Mouse (Mus musculus) neural tube, embryonic 10.5 days (tissue): ENCODE results near the gene Galnt9.

Experiments used
- DNase-seq: peaks from one replicate; pipeline ENCODE4 v3.0.0-alpha.2; 2017; ENCODE audit warnings: low spot score; ENCODE audit errors: extremely low spot score

Gene Galnt9

DNA sequence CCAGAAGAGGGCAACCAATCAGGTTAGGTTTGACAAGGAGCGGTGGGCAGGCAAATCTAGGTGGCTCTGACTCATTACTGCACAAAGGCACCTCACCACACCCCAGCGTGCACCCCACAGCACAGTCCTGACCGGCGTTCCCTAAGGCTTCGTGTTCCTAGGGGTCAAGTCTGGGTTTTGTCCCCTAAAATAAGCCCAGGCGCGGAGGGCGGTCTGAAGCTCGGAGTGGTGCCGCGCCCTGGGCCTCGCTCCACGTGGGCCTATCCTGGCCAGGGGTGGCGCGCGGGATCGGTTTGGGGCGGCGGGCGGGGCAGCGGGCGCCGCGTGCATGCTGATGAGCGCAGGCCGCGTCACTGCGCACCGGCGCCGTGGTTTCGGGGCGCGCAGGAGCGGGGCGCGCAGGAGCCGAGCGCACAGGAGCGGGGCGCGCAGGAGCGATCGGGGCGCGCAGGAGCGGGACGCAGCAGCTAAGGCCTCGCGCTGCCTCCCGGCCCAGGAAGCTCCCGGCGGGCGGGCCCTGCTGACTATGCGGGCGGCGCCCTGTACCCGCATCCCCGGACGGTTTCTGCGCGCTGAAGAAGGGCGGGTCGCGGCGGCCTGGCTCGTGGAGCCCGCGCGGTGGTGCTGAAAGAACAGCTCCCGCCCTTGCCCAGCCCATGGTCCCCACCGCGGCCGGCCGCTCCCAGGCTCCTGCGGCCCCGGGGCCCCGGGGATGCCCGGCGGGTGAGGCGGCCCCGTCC is at the start of gene Galnt9:
Gene Galnt9 (plus strand): TSS at position 405 of the 740 bp plus-strand sequence.
- DNase-seq, result peak; percentile 78

DNA sequence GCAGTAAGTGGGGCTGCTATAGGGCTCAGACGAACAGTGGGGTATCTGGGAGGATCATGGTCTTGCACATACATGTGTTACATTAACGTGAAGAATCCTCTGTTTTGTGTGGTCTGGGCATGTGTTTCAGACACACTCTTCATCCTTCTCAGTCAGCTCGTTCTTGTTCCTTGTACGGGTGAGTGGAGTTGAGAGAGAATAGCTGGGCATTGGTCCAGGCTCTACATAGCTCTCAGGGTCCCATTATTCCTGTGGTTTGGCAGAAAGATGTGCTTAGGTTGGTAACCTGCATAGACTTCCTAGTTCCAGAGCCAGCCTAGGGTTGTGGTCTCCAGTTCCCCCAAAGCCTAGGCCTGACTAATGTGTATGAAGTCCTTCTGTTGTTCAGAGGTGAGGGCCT is 49.8 kb upstream of the Galnt9 start:
- DNase-seq, result no peak

DNA sequence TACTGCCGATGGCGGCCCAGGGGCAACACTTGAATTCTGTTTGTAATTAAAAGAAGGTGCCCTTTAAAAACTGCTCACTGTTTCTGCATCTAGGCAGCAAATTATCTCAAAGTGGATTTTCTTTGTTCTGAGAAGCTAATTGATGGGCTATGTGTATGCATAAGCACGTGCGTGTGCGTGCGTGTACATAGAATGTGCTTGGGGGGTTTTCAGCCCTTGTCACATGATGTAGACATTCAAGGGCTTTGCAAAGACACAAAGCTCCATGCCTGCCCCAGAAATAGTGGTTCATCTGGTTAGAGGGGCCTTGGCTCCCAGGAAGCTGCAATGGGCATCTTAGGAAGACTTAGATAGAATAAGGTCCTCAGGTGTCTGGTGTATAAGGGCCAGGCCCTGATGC is 49.1 kb upstream of the Galnt9 start:
- no peak for DNase-seq

DNA sequence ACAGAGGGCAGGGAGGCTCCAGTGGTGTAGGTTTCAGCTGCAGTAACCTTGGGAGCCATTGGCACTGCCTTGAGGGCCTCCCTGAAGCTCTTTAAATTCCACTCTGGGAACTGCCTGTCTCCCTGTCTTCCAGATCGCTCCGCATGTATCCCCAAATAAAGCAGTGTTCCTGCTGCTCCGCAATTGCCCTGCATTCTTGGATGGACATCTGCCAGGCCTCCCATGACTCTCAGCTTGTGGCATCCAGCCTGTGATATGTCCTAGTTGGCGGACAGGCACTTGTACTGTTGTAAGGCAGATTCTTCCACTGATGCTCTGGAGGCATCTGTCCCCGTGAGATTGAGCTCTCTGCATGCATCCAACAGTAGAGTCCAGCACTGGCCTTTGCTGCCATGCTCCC is 46.6 kb upstream of the Galnt9 start:
- no peak for DNase-seq

DNA sequence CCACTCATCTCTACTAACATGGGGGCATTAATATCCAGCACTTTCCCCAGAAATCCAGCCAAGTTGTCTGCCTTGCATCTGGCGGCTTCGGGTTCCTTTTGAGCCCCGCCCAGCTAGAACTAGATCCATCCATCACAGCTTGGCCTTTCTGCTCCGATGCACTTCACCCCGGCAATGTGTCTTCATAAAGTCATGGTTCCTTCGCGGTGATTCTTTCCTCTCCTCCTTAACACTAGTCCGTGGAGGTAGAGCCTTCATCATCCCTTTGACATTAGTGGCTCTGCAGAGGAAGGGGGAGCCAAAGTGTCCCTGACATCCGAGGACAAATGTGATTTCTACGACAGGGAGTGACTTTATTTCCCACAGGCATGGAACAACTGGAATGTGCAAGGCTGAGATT is 46.1 kb upstream of the Galnt9 start:
- peak; percentile 43 for DNase-seq

DNA sequence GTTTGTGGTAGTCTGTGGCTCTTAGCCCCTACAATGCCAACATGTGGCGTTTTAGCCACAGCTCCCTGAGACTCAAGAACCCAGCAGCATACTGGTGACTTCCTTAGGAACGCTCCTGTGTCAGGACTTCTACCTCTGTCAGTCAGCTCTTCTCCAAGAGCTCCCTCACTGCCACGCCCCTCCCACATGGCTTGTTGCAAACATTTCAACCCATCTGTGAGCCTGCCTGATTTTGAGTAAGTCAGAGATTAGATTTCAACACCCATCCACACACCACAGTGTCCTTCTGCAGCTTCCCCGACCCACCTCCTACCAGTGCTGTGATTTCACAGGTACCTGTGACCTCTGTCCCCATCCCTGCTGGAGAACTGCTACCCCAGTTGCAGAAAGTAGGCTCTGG is 43.9 kb upstream of the Galnt9 start:
- no peak for DNase-seq

DNA sequence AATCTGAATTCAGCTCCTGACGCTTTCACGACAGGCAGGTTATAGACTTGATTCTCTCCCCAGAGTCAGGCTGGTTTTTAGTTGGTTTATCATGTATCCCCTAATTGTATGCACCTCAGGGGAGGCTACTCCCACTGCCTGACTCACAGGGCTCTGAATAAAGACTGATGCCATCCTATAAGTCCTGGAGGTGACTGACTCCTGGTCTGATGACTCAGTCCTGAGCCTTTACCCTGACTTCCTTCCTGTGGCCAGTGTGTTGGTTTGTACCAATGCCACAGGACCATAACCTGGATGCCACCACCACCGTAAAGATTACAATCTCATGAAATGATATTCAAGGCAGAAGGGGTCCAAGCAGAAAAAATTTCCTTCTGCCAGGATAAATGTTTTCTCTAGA is 40.8 kb upstream of the Galnt9 start:
- no peak for DNase-seq

DNA sequence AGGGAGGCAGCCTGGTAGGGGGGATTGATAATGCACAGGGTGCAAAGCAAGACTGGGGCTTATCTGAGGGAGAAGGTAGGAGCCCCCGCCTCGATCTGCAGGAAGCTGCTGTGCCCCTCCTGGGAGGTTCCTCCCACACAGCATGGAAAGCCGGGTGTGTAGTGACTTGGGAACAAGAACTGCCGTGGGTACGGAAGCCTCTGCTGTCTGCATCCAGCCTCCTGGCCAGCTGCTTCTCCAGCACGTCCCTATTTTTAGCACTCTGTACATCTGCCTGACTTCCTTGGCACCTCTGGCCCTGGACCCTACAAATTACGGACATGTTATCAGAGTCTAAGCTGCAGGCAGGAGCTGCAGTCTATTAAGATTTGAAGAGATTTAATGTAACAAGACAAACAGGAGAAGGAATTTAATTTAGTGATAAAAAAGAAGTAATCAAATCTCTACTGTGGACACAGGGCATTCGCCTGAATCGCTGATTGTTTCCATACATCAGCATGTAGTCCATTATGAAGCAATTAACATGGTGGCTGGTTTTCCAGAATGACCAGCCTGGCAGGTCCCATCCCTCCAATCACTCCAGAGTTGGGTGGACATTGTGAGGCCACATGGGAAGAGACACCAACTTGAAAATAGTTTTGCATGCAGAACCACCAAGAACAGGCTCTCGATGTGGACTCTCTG is 38.4 kb upstream of the Galnt9 start:
- DNase-seq, result no peak

DNA sequence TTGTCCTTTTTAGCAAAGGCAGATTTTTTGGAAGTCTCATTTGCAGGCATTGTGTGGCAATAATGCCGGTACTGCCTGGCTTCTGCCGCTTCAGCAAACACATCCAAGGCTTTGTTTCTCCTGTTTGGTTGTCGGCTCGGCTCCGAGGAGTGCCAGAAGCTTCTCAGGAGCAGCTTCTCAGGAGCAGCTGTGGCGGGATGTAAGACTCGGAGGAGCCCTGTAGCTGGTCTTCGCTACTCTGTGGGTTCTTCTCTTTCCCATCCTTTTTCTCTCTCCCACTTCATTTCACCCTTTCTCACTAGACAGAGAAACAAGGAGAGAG is 37.9 kb upstream of the Galnt9 start:
- no peak for DNase-seq

DNA sequence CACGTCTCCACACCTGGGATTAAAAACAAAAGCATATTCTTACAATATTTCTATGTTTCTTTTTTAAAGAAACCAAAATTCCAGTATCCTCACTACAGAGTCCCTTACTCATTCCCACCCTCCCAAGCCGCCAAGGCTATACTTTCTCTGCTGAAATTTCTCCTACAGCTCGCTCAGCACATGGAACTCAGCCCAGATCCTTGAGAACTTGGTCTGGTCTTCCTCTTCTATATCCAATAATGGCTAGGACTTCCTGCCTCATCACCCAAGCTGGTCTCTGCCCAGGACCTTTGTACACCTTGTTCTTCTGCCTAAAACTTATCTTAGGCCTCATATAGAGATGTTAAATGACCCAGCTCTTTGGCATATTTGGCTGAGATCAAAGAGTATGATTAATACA is 37.3 kb upstream of the Galnt9 start:
- DNase-seq, result no peak

DNA sequence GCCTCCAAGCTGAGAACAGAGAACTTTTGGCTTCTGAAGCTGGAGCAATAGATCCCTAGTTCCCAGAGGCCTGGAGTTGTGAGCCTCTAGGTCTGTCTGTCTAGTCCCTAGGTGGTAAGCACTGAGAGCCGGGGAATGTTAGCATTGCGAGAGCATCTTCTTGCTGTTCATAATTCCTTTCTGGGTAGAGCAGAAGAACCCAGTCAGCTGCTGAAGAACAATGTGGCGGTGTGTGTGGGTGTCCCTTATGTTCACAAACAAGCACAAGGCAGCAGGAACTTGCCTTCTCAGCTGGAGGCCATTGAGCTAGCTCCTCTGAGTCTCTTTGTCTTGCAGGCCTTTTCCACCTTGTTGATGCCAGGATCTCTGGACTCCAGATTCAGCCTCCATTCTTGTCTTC is 36.2 kb upstream of the Galnt9 start:
- DNase-seq, result no peak

DNA sequence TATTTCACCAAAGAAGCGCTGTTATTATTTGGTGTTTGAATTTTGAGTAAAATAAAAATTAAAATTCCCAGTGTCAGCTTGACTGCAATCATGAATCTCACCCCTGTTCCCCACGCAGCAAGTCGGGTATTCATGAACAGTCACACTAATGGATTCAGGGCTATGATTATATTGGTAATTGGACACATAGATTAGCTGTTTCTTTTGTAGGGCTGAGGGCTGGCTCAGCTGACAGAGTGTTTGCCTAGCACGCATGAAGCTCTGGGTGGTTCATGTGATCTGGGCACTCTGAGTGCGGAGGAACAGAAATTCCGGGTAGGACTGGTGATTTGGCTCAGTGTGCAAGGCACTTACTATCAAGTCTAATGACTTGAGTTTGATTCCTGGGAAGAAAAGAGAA is 33.8 kb upstream of the Galnt9 start:
- no peak for DNase-seq

DNA sequence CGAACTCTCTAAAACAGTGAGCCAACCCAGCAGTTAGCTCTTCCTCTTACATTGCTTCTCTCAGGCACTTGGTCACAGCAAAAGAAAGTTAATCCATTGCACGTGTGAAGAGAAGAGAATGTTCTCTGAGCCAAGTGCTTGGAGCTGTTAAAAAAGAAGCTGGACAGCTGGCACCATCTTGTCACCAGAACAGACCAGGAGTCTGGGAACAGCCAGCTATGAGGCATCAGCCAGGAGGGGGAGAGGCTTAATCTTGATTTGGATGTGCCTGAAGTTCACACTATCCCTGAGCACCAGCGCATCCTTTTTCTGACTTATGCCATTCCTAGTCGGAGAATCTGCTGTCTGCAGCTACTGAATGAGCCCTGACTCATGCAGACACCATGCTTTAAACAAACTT is 30.4 kb upstream of the Galnt9 start:
- no peak for DNase-seq

DNA sequence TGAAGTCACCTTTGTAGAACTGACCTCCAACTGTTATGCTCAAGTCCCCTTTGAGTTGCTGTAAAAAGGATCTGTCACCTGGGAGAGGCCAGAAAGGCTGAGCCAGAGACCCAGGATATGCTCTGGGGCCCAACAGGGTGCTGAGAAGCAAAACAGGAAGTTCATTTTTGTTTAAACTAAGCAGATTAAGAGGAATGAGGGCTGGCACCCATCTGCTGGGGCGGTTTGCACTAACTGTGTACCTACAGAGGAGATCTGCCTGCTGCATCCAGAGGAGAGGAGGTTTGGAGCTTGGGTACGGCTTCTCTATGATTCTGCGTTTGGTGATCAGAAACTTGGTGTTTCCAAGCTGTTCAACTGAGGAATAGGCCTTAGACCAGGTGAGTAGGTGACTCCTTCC is 29.5 kb upstream of the Galnt9 start:
- DNase-seq, result no peak

DNA sequence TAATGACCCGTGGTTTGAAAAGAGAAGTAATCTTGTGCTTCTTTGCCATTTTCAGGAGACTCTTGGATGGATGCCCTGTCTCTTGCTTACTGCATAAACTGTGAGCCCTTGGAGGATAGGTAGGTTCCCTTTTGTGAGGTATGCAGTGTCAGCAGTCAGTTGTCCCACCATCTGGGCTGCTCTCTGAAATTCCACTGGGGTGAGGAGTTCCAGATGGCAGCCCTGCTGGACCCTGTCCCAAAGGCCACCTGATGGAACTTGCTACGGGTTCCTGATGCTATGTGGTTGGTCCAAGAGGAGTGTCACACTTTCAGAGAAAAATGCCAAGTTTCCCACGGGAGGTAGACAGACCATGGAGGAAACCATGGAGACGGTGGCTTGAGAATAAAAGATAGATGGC is 27.8 kb upstream of the Galnt9 start:
- DNase-seq, result no peak

DNA sequence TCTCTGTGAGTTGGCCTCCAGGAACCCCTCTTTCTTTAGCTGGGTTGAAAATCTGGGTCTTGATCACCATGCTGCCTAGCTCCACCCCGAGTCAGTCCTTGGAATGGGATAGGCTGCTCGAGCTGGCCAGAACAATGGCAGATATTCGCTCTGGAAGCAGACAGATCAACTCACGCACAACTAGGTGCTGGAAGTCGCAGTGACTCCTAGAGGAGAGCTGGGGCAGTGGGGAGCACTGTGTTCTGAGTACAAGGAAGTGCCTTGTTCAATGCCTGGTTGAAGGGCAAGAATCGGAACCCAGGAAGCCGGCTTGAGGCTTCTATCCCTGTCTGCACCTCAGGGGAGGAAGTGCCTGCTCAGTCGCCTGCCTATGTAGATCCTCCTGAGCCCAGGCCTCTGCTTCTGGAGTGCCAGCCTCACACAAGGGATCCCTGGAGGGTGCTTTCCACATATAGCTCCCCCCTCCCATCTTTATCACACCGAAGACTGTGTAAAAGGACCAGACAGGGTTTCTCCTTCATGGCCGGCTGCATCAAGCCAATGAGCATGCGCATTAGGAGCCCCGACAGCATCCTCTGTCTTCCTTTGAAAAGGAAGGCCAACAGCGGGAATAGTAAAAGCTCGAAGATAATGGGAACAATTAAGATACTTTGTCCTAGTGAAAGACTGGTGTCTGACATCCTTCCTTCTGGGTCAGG is 25.9 kb upstream of the Galnt9 start:
- DNase-seq, result peak; percentile 18

DNA sequence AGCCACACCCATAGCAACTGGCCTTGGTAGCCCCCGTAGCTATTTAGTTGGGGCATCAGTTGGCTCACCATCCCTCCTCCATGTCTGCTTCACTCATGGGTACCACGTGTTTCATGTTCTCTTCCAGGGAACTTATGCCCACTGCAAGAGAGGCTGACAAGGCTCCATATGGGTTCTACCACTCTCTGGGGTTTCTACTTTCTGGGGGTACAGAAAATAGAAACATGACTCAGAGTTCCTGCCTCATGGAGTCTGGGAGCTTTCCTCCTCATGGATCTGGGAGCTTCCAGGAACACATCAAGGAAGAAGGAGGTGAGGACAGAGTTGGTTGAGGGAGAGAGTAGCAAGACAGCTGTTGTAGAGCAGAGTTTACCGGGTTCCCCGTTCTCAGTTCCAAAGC is 23.2 kb upstream of the Galnt9 start:
- DNase-seq, result no peak

DNA sequence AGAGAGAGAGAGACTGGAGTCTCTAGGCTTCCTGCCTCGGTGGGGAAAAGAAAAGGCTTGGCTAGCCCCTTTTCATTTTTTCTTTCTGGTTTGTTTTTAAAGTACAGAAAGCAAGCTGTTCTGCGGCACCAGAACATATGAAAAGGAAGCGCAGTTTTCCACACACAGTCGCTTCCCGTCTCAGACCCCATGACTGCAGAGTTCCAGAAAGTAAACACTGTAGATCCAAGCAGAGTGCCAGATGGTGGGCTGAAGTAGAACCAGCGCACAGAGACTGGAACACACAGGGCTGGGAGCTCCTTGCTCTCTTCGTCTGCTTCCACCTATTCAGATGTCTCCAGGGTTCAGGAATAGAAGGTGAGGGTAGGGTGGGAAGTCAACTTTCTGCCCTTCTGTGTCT is 22.3 kb upstream of the Galnt9 start:
- DNase-seq, result no peak

DNA sequence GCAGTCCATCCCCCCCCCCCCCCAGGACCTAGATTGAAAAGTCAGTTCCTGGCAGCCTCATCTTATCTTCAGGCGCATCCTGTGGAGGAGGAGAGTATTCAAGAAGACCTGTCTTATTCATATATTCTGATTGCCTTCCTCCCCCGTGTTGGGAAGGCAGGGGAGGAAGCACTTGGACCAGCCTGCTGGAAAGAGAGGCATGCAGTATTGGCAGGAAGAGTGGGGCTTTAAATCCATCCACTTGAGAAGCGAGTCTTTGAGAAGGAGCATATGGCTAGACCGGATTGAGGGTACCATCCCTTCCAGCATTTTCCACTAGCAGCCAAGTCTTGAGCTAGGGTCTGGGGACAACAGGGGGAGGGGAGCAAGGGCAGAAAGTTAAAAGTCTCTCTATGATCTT is 20.9 kb upstream of the Galnt9 start:
- DNase-seq, result no peak

DNA sequence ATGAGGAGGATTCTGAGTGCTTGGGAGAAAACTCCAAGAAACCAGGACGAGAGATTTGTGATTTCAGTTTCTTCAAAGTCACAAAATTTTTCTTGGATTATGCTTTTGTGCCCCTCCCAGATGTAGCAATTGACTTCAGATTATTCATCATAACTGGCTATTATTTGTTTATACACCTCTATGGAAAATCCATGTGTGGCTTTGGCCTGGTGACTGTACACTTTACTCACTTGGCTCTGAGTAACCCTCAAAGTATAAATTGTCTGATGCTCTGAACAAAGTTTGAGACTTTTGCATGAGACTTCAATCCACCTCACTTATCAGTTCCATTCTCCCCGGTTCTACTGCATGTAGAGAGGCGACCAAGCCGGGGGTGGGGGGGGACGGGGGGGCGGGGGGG is 18.5 kb upstream of the Galnt9 start:
- DNase-seq, result no peak

DNA sequence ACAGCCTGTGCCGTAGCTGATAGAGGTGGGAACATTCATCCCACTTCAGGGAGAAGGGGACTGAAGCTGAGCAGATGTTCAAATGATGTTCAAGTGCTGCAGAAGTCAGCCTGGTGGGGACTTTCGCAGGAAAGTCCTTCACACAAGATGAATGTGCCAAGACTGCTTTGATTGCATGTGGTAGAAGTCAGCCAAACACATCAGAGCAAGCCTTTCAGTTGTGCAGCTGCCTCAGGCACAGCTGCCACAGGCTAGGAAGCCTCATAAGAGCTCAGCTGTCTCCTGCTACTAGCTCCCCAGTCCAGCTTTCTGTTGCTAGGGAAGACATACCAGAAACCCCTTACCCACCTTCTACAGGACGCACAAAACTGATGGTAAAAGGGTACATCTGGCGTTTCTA is 17.6 kb upstream of the Galnt9 start:
- no peak for DNase-seq

DNA sequence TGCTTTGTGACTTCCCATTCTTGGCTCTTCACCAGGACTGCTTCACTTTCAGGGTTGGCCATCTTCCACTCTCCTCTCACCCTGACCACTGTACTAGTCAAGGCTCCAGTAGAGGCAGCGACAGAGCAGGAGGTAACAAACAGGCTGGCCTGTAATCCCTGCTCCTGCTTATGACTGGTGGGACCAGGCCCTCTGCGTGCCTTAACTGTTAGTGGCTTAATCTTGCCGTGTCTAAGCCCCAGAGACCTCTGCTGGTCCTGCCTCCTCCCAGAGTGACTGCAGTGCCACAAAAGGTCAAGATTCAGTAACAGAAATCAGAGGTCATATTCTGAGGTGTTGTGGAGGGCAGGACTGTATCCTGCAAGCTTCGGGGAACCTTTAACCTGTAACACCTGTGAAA is 13.1 kb upstream of the Galnt9 start:
- DNase-seq, result no peak

DNA sequence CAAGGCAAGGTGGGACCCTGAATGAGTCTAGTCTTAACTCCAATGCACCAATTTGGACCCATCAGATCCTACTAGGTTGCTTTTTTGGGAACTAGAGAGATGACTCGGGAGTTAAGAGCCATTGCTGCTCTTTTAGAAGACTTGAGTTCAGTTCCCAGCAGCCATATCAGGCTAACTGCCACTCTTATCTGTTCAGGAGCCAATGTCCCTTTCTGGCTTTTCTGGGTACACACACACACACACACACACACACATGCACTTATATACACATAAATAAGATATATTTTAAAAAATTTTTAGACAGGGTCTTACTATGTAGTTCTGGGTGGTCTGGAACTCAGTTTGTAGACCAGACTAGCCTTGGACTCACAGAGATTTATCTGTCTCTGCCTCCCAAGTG is 9.8 kb upstream of the Galnt9 start:
- DNase-seq, result no peak
